Mouse (Mus musculus) kidney, postnatal 10 days (tissue): Measurements from ENCODE around the gene Myo5a.

Experiments used
- DNase-seq: peaks from one replicate; pipeline ENCODE4 v3.0.0; 2021; ENCODE audit warnings: mixed read lengths

Myo5a gene

GRCm38 (mm10) chr9:75253766-75254165 is 183.0 kb downstream of the Myo5a start:
- no peak for DNase-seq

GRCm38 (mm10) chr9:75254196-75254955 is 183.6 kb downstream of the Myo5a start:
- peak; percentile 53 for DNase-seq

GRCm38 (mm10) chr9:75255820-75256545 is 185.2 kb downstream of the Myo5a start:
- peak; percentile 49 for DNase-seq

- DNase-seq = no peak
Observed at GRCm38 (mm10) chr9:75258792-75259191, 188.0 kb downstream of the Myo5a start.

GRCm38 (mm10) chr9:75259656-75260055 is 188.8 kb downstream of the Myo5a start:
- no peak for DNase-seq

- DNase-seq = no peak
Observed at GRCm38 (mm10) chr9:75261332-75261872, 190.6 kb downstream of the Myo5a start.

GRCm38 (mm10) chr9:75262235-75262826 is 191.5 kb downstream of the Myo5a start:
- DNase-seq = no peak

GRCm38 (mm10) chr9:75264008-75264718 is 193.3 kb downstream of the Myo5a start:
- no peak for DNase-seq

- no peak for DNase-seq
Observed at GRCm38 (mm10) chr9:75267147-75267546, 196.3 kb downstream of the Myo5a start.

- no peak for DNase-seq
Observed at GRCm38 (mm10) chr9:75270382-75270781, 199.6 kb downstream of the Myo5a start.

- DNase-seq = no peak
Observed at GRCm38 (mm10) chr9:75271539-75271938, 200.7 kb downstream of the Myo5a start.
